Mouse (Mus musculus) liver, embryonic 11.5 days (tissue): ENCODE measurements around the gene Hdac4. TPM values are rescaled to one million over a fixed set of nuclear protein-coding genes. Genes with fewer than 3 reads are reported as not detected.

Experiments used
- ATAC-seq: fragments of 200-750 bp; cut with Nextera tagmentation; replicated peaks from 2 replicates; pipeline ENCODE4 v1.8.0; 2017; ENCODE audit warnings: moderate number of reproducible peaks, mild to moderate bottlenecking, moderate TSS enrichment, moderate library complexity; ENCODE audit not compliant: low FRiP score
- DNase-seq: peaks from one replicate; pipeline ENCODE4 v3.0.0-alpha.2; 2017; ENCODE audit warnings: low spot score
- H3K27ac ChIP-seq: fragments of 300-500 bp; sonication (generic); 2 replicates; pipeline ENCODE4 v1.5.1; 2014; ENCODE audit warnings: mild to moderate bottlenecking, low read depth, low read length, control low read depth
- H3K27me3 ChIP-seq: fragments of 300-500 bp; sonication (generic); replicated peaks from 2 replicates; pipeline ENCODE4 v1.6.1; 2014; ENCODE audit warnings: low read length, mixed read lengths; ENCODE audit not compliant: control insufficient read depth, insufficient read depth
- H3K36me3 ChIP-seq: fragments of 300-500 bp; sonication (generic); 2 replicates; pipeline ENCODE4 v1.6.1; 2014; ENCODE audit warnings: mild to moderate bottlenecking, low read length, moderate library complexity, mixed read lengths; ENCODE audit not compliant: control insufficient read depth, insufficient read depth
- H3K4me1 ChIP-seq: fragments of 300-500 bp; sonication (generic); replicated peaks from 2 replicates; pipeline ENCODE4 v1.6.1; 2014; ENCODE audit warnings: low read length, mixed read lengths; ENCODE audit not compliant: control insufficient read depth, insufficient read depth
- H3K4me2 ChIP-seq: fragments of 300-500 bp; sonication (generic); 2 replicates; pipeline ENCODE4 v1.6.1; 2014; ENCODE audit warnings: mild to moderate bottlenecking, control low read depth, moderate library complexity
- H3K4me3 ChIP-seq: fragments of 300-500 bp; sonication (generic); 2 replicates; pipeline ENCODE4 v1.5.1; 2014; ENCODE audit warnings: low read depth, low read length, control low read depth
- H3K9ac ChIP-seq: fragments of 300-500 bp; sonication (generic); 2 replicates; pipeline ENCODE4 v1.6.1; 2014; ENCODE audit warnings: low read depth, low read length, control low read depth
- H3K9me3 ChIP-seq: fragments of 300-500 bp; sonication (generic); 2 replicates; pipeline ENCODE4 v1.6.1; 2016; ENCODE audit warnings: low read length, inconsistent platforms, mixed read lengths; ENCODE audit not compliant: control insufficient read depth
- WGBS: fragments of 180-500 bp; shearing (Covaris S2); extraction: QIAGEN DNeasy Blood & Tissue Kit; methylation state at CpG from one replicate; pipeline ENCODE4 v1.1.7; 2014; 5-methylcytosine and 5-hydroxymethylcytosine counted together
- polyA plus RNA-seq: library from polyadenylated mRNA; unstranded; fragments of >200 nt; fragmentation: Nextera tagmentation; extraction: Ambion mirVana; gene quantifications from 2 replicates; pipeline ENCODE4 v1.2.1, GENCODE M21; 2014

The Hdac4 gene
- polyA plus RNA-seq, 1 experiment from 2014 or later = 12.0 TPM

DNA sequence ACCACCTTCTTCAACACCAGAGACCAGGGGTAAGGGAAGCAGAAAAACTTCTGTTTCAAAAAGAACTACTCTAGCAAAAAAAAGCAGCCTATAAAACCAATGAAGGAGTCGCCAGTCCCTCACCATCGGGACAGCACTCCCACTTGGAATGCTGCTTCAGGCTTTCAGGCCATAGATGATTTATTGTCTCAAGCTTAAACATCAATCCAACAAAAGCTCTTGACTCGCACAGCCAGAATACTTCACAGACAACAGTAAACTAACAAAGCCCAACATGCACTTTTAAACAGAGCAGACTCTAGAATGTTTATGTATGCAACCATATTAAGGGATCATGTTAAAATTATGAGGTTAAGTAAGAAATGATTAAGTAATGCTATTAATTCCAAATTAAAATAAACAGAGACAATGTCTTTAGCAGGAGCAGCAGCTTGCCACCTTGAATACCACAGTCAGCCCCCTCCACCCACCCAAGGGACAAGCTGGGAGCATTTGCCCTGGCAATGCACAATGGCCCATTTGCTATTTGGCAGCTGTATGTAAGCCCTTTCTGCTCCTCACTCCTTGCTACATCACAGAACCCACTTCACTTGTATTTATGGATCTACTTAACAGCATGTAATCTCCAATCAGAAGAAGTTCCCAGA is 21.1 kb downstream of the Hdac4 start:
- Histone ChIP-seq H3K27ac (no peak overlapping the region), H3K36me3 (no peaks in the 10 kb centered on the region), H3K9ac (no peak overlapping the region), H3K9me3 (no peaks in the 10 kb centered on the region), H3K27me3 (no peaks in the 10 kb centered on the region), H3K4me2 (no peak overlapping the region), H3K4me3 (no peak overlapping the region), H3K4me1 (peaks cover 8% of the 10 kb centered on the region)
- 66% methylated on average over 3 of the region's 3 CpGs for WGBS
- no peak for ATAC-seq
- no peak for DNase-seq

DNA sequence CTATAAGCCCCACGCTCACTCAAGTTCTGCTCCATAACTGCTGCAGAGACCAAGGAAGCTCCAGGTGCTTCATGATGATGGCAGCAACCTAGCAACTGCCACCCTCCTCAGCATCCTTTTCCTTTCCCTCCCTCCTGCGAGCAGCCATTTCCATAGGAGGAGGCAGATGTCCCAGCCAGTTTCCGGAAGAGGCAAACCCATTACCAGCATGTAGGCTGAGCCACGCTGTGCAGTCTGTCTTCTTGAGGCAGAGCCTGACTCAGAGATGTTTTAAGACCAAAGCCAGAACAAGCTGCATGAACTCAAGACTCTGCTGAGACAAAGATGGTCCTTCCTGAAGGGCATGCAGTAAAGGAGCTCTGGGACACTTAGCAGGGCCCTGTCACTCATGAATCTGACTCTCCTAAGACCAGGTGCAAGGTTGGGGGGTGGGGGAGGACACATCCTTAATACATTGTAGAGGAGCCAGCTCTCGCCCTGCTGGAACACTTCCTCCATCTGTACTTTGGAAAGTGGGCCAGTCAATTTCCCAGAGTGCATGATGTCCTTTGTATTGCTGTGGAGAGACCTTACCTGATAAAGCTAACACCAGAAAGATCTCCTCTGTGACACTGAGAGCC is 24.8 kb downstream of the Hdac4 start:
- Histone ChIP-seq H3K9ac (no peak overlapping the region), H3K4me1 (0 out of 2 replicates have a peak, but pooled peaks cover 2% of the 10 kb centered on the region), H3K9me3 (no peaks in the 10 kb centered on the region), H3K4me3 (no peak overlapping the region), H3K4me2 (no peak overlapping the region), H3K36me3 (no peaks in the 10 kb centered on the region), H3K27me3 (no peaks in the 10 kb centered on the region), H3K27ac (no peak overlapping the region)
- 83% methylated on average over 5 of the region's 5 CpGs for WGBS
- ATAC-seq (no peak), DNase-seq (no peak)

DNA sequence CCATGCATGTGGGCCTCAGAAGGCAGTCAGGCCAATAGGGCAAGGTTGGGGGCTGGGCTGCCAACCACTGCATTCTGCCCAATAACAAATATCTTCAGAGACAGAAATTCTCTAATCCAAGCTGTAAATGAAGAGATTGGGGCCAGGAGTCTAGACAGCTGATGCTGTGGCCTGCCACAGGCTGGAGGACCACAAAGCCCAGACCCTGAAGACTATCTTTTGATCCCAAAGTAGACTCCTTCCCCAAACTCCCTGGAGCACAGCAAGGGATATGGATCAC is 25.8 kb downstream of the Hdac4 start:
- DNase-seq (no peak), ATAC-seq (no peak)
- Histone ChIP-seq H3K9me3 (no peaks in the 10 kb centered on the region), H3K36me3 (no peaks in the 10 kb centered on the region), H3K4me2 (no peak overlapping the region), H3K27me3 (no peaks in the 10 kb centered on the region), H3K9ac (no peak overlapping the region), H3K27ac (no peak overlapping the region), H3K4me3 (no peak overlapping the region), H3K4me1 (0 out of 2 replicates have a peak, but pooled peaks cover 2% of the 10 kb centered on the region)

DNA sequence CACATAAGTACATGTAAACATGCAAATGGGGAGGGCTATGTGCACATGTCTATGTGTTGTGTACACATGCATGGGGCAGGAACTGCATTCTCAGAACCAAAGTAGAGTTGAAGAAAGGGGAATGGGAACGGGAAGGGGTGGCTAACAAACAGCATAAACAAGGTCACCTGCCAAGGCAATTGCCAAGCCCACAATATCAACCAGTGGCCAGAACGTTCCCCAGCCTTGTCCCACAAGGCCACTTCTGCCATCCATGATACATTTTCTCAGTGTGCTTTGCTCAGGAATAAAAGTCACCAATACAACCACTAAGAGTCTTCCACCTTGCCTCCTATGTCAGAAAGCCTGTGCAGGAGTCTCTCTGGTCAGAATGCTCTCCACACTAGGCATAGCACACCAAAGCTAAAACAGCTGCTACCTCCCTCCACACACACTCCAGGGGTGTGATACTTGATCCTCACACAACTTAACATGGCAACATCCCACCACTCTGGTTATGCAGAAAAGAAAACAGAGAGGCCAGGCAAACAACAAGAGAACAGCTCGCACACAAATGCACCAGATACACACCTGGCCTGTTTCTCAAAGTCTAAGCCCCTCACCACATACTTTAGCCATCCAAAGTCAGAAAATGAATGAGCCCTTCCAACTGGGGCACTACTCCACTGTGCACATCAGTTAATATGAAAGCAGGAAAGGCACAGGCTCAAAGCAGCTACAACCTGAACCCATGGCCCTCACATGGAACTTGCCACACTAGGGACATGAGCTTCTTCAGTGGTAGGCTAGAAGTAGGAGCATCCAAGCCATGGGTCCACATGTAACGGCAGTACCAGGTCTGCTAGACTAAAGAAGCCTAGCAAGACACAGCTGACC is 26.4 kb downstream of the Hdac4 start:
- H3K27me3 ChIP-seq = no peaks in the 10 kb centered on the region
- no peak for DNase-seq
- ATAC-seq = no peak
- no peaks in the 10 kb centered on the region for H3K36me3 ChIP-seq
- H3K4me2 ChIP-seq = no peak overlapping the region
- H3K9ac ChIP-seq = no peak overlapping the region
- H3K27ac ChIP-seq = no peak overlapping the region
- H3K4me3 ChIP-seq = no peak overlapping the region
- no peaks in the 10 kb centered on the region for H3K9me3 ChIP-seq
- H3K4me1 ChIP-seq = 0 out of 2 replicates have a peak, but pooled peaks cover 2% of the 10 kb centered on the region
- 86% methylated on average over 4 of the region's 4 CpGs for WGBS

DNA sequence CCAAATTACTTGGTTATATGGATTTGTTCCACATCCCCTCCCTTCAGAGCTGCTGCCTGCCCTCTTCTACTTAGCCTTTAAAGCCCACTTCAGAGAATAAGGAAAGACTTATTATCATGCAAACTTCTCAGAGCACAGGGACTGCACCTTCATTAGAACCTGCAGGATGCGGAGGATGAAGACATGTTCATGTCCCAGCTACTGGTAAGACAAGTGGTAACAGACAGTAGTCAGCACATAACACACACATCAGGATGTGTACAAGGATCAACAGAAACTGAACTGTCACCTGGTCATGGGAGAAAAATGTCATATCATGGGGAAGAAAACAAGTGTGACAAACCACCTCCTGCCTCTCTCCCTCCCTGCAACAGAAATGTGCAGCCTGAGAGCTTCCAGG is 31.6 kb downstream of the Hdac4 start:
- H3K27me3 ChIP-seq = no peaks in the 10 kb centered on the region
- DNase-seq (no peak), ATAC-seq (no peak)
- H3K9ac ChIP-seq = no peak overlapping the region
- H3K9me3 ChIP-seq = no peaks in the 10 kb centered on the region
- H3K27ac ChIP-seq = no peak overlapping the region
- no peaks in the 10 kb centered on the region for H3K36me3 ChIP-seq
- H3K4me2 ChIP-seq = no peak overlapping the region
- no peak overlapping the region for H3K4me3 ChIP-seq
- 93% methylated on average over 1 of the region's 1 CpGs for WGBS
- H3K4me1 ChIP-seq = peaks cover 7% of the 10 kb centered on the region; the same call in 1 of the 2 replicates

DNA sequence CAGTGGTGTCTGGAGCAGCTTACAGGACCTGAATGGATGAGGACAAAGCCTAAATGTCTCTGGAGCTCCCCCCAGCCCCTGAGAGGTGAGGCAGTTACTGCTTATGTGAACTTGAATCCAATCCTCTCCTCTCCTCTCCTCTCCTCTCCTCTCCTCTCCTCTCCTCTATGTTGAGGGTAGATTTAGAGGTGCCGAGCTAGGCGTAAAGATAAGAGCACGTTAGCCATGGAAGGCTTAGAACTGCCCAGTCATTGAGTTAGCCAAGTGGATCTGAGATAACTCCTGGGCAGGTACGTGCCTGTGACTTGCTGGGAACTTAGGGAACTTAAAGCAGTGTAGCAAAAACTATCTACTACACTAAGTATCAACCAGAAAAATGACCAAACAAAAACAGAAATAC is 35.7 kb downstream of the Hdac4 start:
- Histone ChIP-seq H3K4me3 (no peak overlapping the region), H3K36me3 (no peaks in the 10 kb centered on the region), H3K27ac (no peak overlapping the region), H3K4me1 (peaks cover 5% of the 10 kb centered on the region; the same call in 1 of the 2 replicates), H3K27me3 (no peaks in the 10 kb centered on the region), H3K9ac (no peak overlapping the region), H3K9me3 (no peaks in the 10 kb centered on the region), H3K4me2 (no peak overlapping the region)
- DNase-seq (no peak), ATAC-seq (no peak; the same call in 1 of the 2 replicates)
- WGBS = 43% methylated on average over 4 of the region's 4 CpGs

DNA sequence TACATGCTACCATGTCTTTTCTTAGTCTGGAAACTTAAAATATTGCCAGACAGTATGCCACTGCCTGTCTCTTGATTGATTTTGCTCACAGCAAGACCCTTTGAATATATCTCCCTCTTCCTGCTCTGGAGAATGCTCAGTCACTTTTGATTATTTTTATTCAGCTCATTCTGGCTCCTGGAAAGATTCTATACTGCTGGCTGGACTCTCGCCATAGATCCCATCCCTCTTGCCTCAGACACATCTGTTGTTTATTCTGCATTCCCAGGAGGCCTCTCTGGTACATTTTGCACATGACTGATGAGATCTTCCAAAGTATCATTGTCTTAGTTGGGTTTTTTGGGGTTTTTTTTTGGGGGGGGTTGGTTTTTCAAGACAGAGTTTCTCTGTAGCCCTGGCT is 45.3 kb downstream of the Hdac4 start:
- 77% methylated on average over 1 of the region's 1 CpGs for WGBS
- H3K27me3 ChIP-seq = no peaks in the 10 kb centered on the region

DNA sequence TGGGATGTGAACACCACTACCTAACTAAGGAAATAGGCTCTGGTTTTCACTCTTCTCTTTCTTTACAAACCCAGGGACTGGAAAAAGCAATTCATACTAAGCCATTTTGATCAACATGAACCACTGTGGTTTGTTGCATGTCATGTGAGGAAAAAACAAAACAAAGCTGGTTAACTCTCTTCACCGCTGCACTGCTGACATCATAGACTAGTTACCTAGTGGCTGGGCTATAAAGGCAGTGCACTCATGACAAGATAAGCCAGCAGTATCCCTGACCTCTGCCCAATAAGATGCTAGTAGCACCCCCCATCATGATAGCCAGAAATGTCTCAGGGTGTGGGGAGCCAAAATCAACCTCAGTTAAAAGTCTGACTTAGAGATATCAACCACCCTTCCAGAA is 47.0 kb downstream of the Hdac4 start:
- Histone ChIP-seq H3K36me3 (no peaks in the 10 kb centered on the region; the same call in 1 of the 2 replicates), H3K4me3 (no peak overlapping the region), H3K27me3 (no peaks in the 10 kb centered on the region), H3K27ac (no peak overlapping the region), H3K4me1 (peaks cover 5% of the 10 kb centered on the region), H3K9ac (no peak overlapping the region), H3K4me2 (no peak overlapping the region), H3K9me3 (no peaks in the 10 kb centered on the region)
- WGBS = 91% methylated on average over 1 of the region's 1 CpGs
- DNase-seq (no peak), ATAC-seq (no peak)

More for the DNA sequence above, 45.3 kb downstream of the Hdac4 start:
- Histone ChIP-seq H3K9ac (no peak overlapping the region), H3K27ac (no peak overlapping the region), H3K4me3 (no peak overlapping the region), H3K9me3 (no peaks in the 10 kb centered on the region), H3K4me1 (no peaks in the 10 kb centered on the region; the same call in 1 of the 2 replicates), H3K36me3 (no peaks in the 10 kb centered on the region), H3K4me2 (no peak overlapping the region)
- DNase-seq = no peak
- ATAC-seq = no peak
